Mouse (Mus musculus) neural tube, embryonic 11.5 days (tissue): ENCODE data around the gene Usp15. TPM values are rescaled to one million over a fixed set of nuclear protein-coding genes. Genes with fewer than 3 reads are reported as not detected.

Source experiments
- ATAC-seq: fragments of 200-750 bp; cut with Nextera tagmentation; 2 replicates; pipeline ENCODE4 v1.8.0; 2017; ENCODE audit warnings: moderate number of reproducible peaks, mild to moderate bottlenecking, moderate TSS enrichment, moderate library complexity; ENCODE audit not compliant: insufficient read depth, low FRiP score, low TSS enrichment
- DNase-seq: peaks from one replicate; pipeline ENCODE4 v3.0.0-alpha.2; 2015; ENCODE audit warnings: low spot score
- H3K27ac ChIP-seq: fragments of 300-500 bp; sonication (generic); 2 replicates; pipeline ENCODE4 v1.5.1; 2014; ENCODE audit warnings: low read depth, mild to moderate bottlenecking, low read length
- H3K27me3 ChIP-seq: fragments of 300-500 bp; sonication (generic); 2 replicates; pipeline ENCODE4 v1.6.1; 2014; ENCODE audit warnings: mild to moderate bottlenecking, low read length, mixed read lengths; ENCODE audit not compliant: control insufficient read depth, insufficient read depth
- H3K36me3 ChIP-seq: fragments of 300-500 bp; sonication (generic); 2 replicates; pipeline ENCODE4 v1.6.1; 2014; ENCODE audit warnings: mild to moderate bottlenecking, low read length, moderate library complexity, mixed read lengths; ENCODE audit not compliant: control insufficient read depth, insufficient read depth
- H3K4me1 ChIP-seq: fragments of 300-500 bp; sonication (generic); 2 replicates; pipeline ENCODE4 v1.6.1; 2014; ENCODE audit warnings: low read length, mixed read lengths; ENCODE audit not compliant: control insufficient read depth, insufficient read depth
- H3K4me2 ChIP-seq: fragments of 300-500 bp; sonication (generic); 2 replicates; pipeline ENCODE4 v1.6.1; 2014; ENCODE audit warnings: low read depth, mild to moderate bottlenecking, moderate library complexity
- H3K4me3 ChIP-seq: fragments of 300-500 bp; sonication (generic); 2 replicates; pipeline ENCODE4 v1.5.1; 2014; ENCODE audit warnings: low read depth, low read length
- H3K9ac ChIP-seq: fragments of 300-500 bp; sonication (generic); 2 replicates; pipeline ENCODE4 v1.6.1; 2014; ENCODE audit warnings: mild to moderate bottlenecking, low read length
- H3K9me3 ChIP-seq: fragments of 300-500 bp; sonication (generic); 2 replicates; pipeline ENCODE4 v1.6.1; 2016; ENCODE audit warnings: low read length; ENCODE audit not compliant: control insufficient read depth
- WGBS: fragments of 180-500 bp; shearing (Covaris S2); extraction: QIAGEN DNeasy Blood & Tissue Kit; methylation state at CpG from one replicate; pipeline ENCODE4 v1.1.7; 2014; 5-methylcytosine and 5-hydroxymethylcytosine counted together
- polyA plus RNA-seq: library from polyadenylated mRNA; unstranded; fragments of >200 nt; fragmentation: Nextera tagmentation; extraction: Ambion mirVana; gene quantifications from 2 replicates; pipeline ENCODE4 v1.2.1, GENCODE M21; 2014

The Usp15 gene
- polyA plus RNA-seq, 1 experiment from 2014 or later = 79.7 TPM

- DNase-seq = no peak
- no peaks in the 10 kb centered on the region for H3K27me3 ChIP-seq
- WGBS = 83% methylated on average over 6 of the region's 6 CpGs
Observed at GRCm38 (mm10) chr10:123191038-123191437, 5.8 kb downstream of the Usp15 start.

GRCm38 (mm10) chr10:123187337-123187736 is 9.5 kb downstream of the Usp15 start:
- H3K4me3 ChIP-seq = no peak overlapping the region
- H3K4me1 ChIP-seq = no peaks in the 10 kb centered on the region
- H3K36me3 ChIP-seq = no peaks in the 10 kb centered on the region
- no peak overlapping the region for H3K9ac ChIP-seq
- no peaks in the 10 kb centered on the region for H3K27me3 ChIP-seq
- ATAC-seq (no peak), DNase-seq (no peak)
- H3K4me2 ChIP-seq = no peak overlapping the region
- no peak overlapping the region for H3K27ac ChIP-seq
- H3K9me3 ChIP-seq = no peaks in the 10 kb centered on the region
- WGBS = 85% methylated on average over 6 of the region's 6 CpGs

More at GRCm38 (mm10) chr10:123191038-123191437, 5.8 kb downstream of the Usp15 start:
- Histone ChIP-seq H3K9ac (no peak overlapping the region), H3K4me3 (no peak overlapping the region), H3K27ac (no peak overlapping the region), H3K4me1 (peaks cover 6% of the 10 kb centered on the region; the same call in 1 of the 2 replicates), H3K4me2 (no peak overlapping the region), H3K9me3 (no peaks in the 10 kb centered on the region), H3K36me3 (no peaks in the 10 kb centered on the region)
- no peak for ATAC-seq

- H3K4me1 ChIP-seq = no peaks in the 10 kb centered on the region
- H3K9ac ChIP-seq = no peak overlapping the region
- DNase-seq (no peak), ATAC-seq (no peak)
- H3K27ac ChIP-seq = no peak overlapping the region
- H3K4me3 ChIP-seq = no peak overlapping the region
- no peak overlapping the region for H3K4me2 ChIP-seq
- H3K27me3 ChIP-seq = no peaks in the 10 kb centered on the region
- 92% methylated on average over 6 of the region's 6 CpGs for WGBS
- H3K36me3 ChIP-seq = no peaks in the 10 kb centered on the region
- no peaks in the 10 kb centered on the region for H3K9me3 ChIP-seq
Observed at GRCm38 (mm10) chr10:123185907-123186306, 10.9 kb downstream of the Usp15 start.

GRCm38 (mm10) chr10:123183743-123184142 is 13.1 kb downstream of the Usp15 start:
- 70% methylated on average over 2 of the region's 2 CpGs for WGBS
- Histone ChIP-seq H3K27ac (no peak overlapping the region), H3K9me3 (no peaks in the 10 kb centered on the region), H3K4me2 (no peak overlapping the region), H3K27me3 (no peaks in the 10 kb centered on the region), H3K36me3 (no peaks in the 10 kb centered on the region), H3K4me3 (no peak overlapping the region), H3K9ac (no peak overlapping the region; the same call in 1 of the 2 replicates), H3K4me1 (no peaks in the 10 kb centered on the region)
- ATAC-seq (no peak), DNase-seq (no peak)

- H3K4me1 ChIP-seq = no peaks in the 10 kb centered on the region
- DNase-seq = no peak
- 72% methylated on average over 7 of the region's 7 CpGs for WGBS
Observed at GRCm38 (mm10) chr10:123183243-123183642, 13.6 kb downstream of the Usp15 start.

GRCm38 (mm10) chr10:123182391-123182790 is 14.4 kb downstream of the Usp15 start:
- Histone ChIP-seq H3K9ac (no peak overlapping the region), H3K36me3 (peaks cover 2% of the 10 kb centered on the region; the same call in 1 of the 2 replicates), H3K9me3 (no peaks in the 10 kb centered on the region), H3K27me3 (no peaks in the 10 kb centered on the region), H3K4me2 (no peak overlapping the region), H3K27ac (no peak overlapping the region), H3K4me1 (no peaks in the 10 kb centered on the region), H3K4me3 (no peak overlapping the region)
- DNase-seq (no peak), ATAC-seq (no peak)
- 90% methylated on average over 3 of the region's 3 CpGs for WGBS

More at GRCm38 (mm10) chr10:123183243-123183642, 13.6 kb downstream of the Usp15 start:
- Histone ChIP-seq H3K9ac (no peak overlapping the region), H3K27me3 (no peaks in the 10 kb centered on the region), H3K4me3 (no peak overlapping the region), H3K27ac (no peak overlapping the region), H3K36me3 (peaks cover under 1% of the 10 kb centered on the region; the same call in 1 of the 2 replicates), H3K4me2 (no peak overlapping the region), H3K9me3 (no peaks in the 10 kb centered on the region)
- no peak for ATAC-seq

- H3K4me3 ChIP-seq = no peak overlapping the region
- ATAC-seq = no peak
- peak; percentile 26 for DNase-seq
- no peak overlapping the region for H3K9ac ChIP-seq
- WGBS = 83% methylated on average over 4 of the region's 4 CpGs
- peaks cover 2% of the 10 kb centered on the region; the same call in 1 of the 2 replicates for H3K36me3 ChIP-seq
- no peaks in the 10 kb centered on the region for H3K4me1 ChIP-seq
- H3K9me3 ChIP-seq = no peaks in the 10 kb centered on the region
- H3K27ac ChIP-seq = no peak overlapping the region
- no peaks in the 10 kb centered on the region for H3K27me3 ChIP-seq
- no peak overlapping the region for H3K4me2 ChIP-seq
Observed at GRCm38 (mm10) chr10:123175771-123176170, 21.0 kb downstream of the Usp15 start.

- no peak for DNase-seq
- Histone ChIP-seq H3K27me3 (no peaks in the 10 kb centered on the region), H3K9ac (no peak overlapping the region), H3K27ac (no peak overlapping the region), H3K9me3 (no peaks in the 10 kb centered on the region), H3K4me3 (no peak overlapping the region), H3K36me3 (peaks cover 6% of the 10 kb centered on the region; the same call in 1 of the 2 replicates), H3K4me1 (no peaks in the 10 kb centered on the region), H3K4me2 (no peak overlapping the region)
- ATAC-seq = no peak
- WGBS = 92% methylated on average over 6 of the region's 6 CpGs
Observed at GRCm38 (mm10) chr10:123170898-123171297, 25.9 kb downstream of the Usp15 start.

GRCm38 (mm10) chr10:123165542-123165941 is 31.3 kb downstream of the Usp15 start:
- Histone ChIP-seq H3K27me3 (no peaks in the 10 kb centered on the region), H3K27ac (no peak overlapping the region), H3K4me2 (no peak overlapping the region), H3K4me3 (no peak overlapping the region), H3K9ac (no peak overlapping the region), H3K36me3 (peaks cover 8% of the 10 kb centered on the region; the same call in 1 of the 2 replicates), H3K4me1 (no peaks in the 10 kb centered on the region), H3K9me3 (no peaks in the 10 kb centered on the region)
- DNase-seq (no peak), ATAC-seq (no peak)
- WGBS = 95% methylated on average over 3 of the region's 3 CpGs
